Mouse (Mus musculus): ENCODE measurements around the gene Ptpn13.

The Ptpn13 gene

DNA sequence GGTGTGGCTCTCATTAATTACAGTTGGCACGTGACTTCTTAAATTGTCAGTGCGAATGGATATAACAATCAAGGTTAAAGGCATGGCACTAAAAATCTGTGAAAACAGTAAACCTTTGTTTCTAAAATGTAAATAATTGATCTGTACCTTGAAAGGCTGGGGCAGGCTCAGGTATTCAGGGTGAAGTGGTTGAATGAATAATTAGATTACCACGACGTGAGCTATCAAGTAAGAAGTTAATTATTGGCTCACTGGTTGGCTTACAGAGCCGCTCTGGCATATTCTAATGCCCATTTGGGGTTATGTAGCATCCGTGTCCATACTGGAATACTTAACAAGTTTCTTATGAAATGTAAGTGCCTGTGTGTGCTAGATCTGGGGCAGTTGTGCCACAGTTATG lies 92.6 kb downstream of the Ptpn13 start:
- no peak for DNase-seq (ENCODE audit: low spot score in 2 of 2)

DNA sequence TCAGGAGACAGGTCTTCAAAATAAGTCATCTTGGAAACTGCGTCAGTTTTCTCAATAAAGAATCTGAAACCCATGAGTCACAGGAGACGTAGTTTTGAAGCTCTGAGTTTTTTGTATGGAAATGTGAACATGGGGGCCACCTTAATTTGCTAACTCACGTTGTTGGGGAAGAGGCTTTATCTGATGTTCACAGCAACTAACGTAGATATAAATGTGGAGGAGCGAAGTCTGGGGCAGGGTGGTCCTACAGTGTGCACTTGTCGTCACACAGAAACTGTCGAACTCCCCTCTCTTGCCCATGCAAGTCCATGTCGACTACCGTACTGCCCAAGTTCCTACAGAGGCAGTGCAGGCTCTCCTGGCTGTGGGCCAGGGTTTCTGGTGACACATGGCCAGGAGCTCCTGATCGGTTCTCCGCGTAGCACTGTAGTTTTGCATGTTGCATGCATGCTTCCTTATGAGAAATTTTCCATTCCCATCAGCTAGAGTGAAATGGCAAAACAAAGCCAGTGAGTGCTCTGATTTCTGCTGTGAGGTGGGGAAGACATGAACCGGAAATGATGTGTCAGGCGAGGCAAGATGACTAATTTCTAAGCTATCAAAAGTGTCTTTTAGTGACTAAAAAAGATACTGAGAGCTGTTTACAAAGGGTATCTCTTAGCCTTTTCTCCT lies 93.9 kb downstream of the Ptpn13 start:
- DNase-seq (ENCODE audit: low spot score in 2 of 2), result no peak

DNA sequence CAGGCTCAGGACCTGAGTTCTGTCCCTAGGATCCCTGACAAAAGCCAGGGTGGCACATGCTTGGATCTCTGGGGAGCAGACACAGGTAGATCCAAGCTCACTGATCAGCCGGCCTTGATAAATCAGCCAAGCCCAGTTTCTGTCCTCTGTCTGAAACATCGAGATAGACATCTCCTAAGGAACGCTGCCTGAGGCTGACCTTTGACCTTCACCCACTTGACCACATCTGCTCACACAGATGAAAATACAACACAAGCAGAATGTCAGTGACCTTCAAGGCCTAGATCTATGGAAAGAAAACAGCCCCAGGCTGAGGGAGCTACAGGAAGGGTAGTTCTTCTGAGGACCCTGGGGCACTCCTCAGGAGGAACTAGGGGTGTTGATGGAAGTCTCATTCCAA lies 97.4 kb downstream of the Ptpn13 start:
- no peak for DNase-seq (ENCODE audit: low spot score in 2 of 2)

DNA sequence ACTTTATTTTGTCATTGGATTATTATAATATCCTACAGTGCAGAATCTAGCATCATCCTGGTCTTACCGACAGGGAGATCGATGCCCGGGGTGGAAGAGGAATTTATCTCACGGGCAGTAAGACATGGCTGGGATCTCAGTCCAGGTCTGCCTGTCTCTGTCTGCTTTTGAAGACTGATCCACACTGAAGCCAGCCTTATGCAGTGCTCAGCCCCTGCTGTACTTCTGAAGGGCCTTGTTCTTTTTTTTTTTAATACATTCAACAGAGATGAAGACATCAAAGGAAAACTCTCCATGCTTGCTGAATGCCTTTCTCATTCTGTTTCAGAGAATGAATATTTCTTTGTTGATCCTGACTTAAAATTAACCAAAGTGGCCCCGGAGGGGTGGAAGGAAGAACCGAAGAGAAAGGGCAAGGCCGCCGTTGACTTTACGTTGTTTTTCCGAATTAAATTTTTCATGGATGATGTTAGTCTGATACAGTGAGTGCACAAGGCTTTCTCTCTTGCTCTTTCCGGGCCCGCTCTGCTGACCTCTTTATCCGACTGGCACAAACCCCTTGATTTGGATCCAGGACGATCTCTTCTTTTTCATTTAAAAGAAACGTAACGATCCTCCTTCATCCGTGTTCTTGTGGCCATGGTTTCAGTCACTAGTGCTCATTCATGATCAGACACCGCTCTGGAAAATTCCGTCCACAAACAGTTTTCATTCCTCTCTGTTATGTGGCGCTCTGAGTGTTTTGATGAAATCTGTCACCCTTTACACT lies 101.9 kb downstream of the Ptpn13 start:
- DNase-seq (ENCODE audit: low spot score in 2 of 2), result no peak

DNA sequence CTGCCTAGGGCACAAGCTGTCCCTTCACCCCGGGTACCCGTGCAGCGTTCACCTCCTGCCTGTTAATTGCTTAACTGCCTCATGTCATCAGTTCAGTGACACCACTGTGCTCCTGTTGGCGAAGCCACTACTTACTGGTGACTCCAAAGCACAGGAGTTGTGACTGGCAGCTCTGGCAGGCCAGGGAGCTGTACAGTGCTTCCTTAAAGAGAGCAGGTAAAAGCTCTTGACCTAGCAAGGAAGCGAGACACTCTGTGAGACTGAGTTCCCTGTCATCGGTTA lies 102.4 kb downstream of the Ptpn13 start:
- no peak for DNase-seq (ENCODE audit: low spot score in 2 of 2)

DNA sequence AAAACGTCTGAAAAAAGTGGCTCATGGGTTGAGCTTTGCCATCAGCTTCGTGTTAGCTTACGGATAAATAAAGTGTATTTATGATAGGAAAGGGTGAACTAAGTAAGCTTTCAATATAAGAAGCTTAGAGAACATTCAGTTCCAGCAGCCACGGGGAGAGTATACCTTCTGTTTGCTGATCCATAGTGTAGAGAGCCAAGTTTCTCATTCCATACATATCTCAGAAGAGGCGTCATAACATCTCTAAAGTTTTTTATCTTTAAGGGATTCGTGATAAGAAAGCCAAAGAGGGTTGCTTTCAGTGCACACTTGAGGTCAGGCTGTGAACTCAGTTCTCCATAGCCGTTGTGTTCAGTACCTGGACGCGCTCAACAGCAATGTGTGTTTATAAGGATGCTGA lies 105.2 kb downstream of the Ptpn13 start:
- DNase-seq (ENCODE audit: low spot score in 2 of 2), result no peak

DNA sequence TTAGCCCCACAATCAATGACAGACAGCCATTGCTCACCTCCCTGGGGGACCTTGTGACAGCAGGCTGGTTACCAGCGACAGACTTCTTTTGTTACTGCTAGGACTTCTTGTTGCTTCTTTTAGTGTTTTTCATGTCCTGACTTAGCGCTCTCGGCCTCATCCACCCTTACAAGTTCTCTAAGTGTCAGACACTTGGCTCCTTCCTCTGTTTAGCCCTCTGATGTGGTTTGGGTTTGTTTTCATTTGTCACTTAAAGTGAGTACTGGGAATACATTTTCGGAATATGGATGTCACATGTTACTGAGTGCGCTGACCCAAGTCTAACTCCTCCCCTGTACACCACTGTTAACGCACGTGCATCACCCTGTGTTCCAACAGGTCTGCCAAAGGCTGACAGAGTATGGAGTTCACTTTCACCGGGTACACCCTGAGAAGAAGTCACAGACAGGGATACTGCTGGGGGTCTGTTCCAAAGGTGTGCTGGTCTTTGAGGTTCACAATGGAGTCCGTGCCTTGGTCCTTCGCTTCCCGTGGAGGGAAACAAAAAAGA lies 107.9 kb downstream of the Ptpn13 start:
- DNase-seq (ENCODE audit: low spot score in 2 of 2), result no peak

DNA sequence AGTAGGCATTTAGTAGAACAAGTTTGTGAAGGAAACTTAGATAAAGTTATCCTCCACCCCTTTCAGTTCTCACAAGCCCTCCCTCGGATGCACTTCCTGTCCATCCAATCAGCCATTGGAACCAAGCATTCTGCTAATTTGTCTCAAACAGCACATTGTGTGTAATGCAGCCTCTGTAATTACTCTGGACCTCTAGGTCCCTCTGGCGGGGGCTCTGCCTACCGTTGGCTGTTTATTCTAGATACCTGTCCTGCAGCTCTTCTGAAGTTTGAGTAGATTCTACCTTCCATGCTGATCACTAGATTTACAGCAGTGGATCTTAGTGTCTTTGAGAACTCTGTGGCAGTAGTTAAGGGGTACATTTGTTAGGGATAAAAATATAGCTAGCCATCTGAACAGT lies 109.5 kb downstream of the Ptpn13 start:
- no peak for DNase-seq (ENCODE audit: low spot score in 2 of 2)

DNA sequence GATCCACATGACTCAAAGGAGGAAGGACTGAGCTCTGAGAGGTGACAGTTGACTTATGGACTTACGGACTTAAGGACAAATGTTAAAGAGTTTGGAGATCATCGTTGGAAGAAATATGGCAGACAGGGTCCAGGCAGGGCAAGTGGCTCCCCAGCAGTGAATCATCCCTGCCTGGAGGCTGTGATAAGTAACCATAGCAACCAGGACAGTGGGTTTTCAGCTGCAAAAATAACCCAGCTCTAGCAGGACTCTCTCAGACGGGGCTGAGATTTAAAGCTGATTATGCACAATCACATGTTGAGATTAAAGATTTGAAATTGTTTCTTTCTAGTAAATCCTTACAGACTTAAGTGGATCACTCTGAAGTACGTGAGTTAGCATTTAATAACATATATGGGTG lies 112.4 kb downstream of the Ptpn13 start:
- no peak for DNase-seq (ENCODE audit: low spot score in 2 of 2)

DNA sequence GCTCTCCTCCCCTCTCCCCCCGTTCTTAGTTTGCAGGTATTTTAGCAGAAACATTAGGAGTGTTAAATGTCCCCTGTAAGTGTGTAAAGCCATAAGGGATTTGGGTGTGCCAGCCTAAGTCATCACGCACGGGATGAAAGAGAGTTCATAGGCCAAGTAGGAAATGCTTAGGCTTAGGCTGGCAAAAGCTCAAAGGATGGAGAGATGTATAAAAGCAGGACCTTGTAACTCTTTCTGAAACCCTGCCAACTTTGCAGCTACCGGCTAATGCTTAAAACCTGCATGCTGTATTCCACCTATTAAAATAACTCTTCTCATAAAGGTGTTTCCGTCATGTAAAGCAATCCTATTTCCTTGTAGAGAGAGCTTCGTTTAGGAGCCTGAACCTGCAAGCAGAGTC lies 115.6 kb downstream of the Ptpn13 start:
- no peak for DNase-seq (ENCODE audit: low spot score in 2 of 2)

DNA sequence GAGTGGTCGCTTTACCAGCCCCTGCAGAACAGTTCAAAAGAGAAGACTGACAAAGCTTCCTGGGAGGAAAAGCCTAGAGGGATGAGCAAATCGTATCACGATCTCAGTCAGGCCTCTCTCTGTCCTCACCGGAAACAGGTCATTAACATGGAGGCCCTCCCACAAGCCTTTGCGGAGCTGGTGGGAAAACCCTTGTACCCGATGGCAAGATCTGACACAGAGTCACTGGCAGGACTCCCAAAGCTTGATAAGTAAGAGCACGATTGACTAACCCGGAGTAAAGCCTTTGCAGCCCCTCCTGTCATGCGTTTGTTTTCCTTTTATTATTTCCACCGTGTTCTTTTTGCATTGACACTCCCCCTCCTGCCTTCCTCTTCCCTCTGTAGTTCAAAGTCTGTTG lies 116.1 kb downstream of the Ptpn13 start:
- no peak for DNase-seq (ENCODE audit: low spot score in 2 of 2)

DNA sequence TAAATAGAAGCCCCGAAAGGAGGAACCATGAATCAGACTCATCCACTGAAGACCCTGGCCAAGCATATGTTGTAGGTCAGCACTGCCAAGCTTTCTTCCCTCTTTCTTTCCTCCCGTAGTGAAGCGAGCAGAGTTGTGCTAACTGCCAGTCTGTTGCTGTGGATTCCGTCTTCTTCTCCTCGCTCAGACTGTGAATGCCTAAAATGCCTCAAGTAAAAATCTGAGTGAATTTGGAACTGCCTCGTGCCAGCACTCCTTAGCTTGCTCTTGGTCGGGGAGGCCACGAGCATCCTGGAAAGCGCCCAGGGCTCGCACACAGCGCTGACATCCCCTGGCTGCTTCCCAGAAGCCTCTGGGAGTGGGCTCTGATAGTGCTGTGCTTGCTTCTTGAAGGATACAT lies 116.5 kb downstream of the Ptpn13 start:
- DNase-seq (ENCODE audit: low spot score in 2 of 2), result no peak

DNA sequence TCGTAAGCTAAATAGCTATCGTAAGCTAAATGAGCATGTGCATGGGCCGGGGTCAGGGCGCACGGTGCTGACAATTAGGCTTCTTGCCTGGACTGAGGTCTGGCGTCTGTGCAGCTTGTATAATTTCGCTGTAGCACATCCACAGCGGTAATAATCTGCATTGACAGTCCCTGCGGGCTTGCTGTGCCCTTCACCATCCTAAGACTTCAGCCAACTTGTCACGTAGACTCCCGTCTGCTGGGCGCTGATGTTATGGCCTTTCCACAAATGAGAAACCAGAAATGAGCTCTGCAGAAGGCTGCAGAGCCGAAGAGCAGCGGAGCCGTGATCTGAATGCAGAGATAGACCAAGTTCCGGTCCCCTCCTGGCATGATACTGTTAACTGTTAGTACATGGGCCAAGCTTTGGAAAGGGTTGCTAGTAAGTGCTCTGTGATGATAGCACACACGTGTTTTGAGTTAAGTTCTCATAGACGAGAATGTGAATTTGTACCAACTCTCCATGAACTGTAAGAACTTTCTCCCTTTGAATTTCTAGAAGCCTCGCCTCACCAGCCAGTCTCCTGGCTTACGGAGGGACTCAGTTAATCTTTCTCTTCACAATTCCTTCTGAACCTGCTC lies 120.5 kb downstream of the Ptpn13 start:
- no peak for DNase-seq (ENCODE audit: low spot score in 2 of 2)

DNA sequence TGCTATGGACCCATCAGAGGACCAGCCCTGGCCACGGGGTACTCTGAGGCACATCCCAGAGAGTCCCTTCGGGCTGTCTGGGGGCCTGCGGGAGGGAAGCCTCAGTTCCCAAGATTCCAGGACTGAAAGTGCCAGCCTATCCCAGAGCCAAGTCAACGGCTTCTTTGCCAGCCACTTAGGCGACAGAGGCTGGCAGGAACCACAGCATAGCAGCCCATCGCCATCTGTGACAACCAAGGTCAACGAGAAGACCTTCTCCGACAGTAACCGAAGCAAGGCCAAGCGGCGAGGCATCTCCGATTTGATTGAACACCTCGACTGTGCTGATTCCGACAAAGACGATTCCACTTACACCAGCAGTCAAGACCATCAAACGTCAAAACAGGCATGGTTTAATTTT lies 129.8 kb downstream of the Ptpn13 start:
- DNase-seq (ENCODE audit: low spot score in 2 of 2), result no peak

DNA sequence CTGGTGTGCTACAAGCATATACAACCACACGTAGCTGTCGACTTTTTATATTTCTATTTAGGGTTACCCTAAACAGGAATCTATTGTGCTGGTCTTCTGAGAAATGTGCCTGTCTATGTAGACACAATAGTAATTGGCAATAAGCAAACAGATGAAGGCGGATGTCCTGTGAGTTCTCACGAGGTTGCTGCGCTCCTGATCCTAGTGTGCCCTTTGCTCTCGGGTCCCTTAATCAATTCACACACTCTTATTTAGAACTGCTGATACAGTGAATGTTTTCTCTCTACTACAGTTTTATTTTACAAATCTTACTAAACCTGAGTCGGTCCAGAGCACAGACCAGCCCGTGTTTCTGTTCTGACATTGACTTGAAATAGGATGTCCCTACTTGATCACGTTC lies 135.6 kb downstream of the Ptpn13 start:
- DNase-seq (ENCODE audit: low spot score in 2 of 2), result no peak

DNA sequence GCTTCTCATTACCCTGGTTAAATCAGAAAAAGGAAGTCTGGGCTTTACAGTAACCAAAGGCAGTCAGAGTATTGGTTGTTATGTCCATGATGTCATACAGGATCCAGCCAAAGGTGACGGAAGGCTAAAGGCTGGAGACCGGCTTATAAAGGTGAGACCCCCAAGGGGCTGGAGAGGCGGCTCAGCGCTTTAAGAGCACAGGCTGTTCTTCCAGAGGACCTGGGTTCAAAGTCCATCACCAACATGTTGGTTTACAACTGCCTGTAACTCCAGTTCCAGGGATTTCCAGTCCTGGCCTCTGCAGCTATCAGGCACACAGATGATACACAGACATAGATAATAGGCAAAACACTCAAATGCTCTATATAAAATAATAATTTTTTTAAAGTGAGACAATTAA lies 143.0 kb downstream of the Ptpn13 start:
- no peak for DNase-seq (ENCODE audit: low spot score in 2 of 2)

DNA sequence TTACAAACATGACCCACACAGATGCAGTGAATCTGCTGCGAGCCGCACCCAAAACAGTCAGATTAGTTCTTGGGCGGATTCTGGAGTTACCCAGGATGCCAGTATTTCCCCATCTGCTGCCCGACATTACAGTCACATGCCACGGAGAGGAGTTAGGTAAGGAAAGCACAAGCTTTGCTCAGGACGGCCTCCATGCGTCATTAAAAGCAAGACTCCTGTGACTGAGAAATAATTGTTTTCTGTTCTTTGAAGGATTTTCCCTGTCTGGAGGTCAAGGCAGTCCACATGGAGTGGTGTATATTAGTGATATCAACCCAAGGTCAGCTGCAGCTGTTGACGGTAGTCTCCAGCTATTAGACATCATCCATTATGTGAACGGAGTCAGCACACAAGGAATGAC lies 144.5 kb downstream of the Ptpn13 start:
- no peak for DNase-seq (ENCODE audit: low spot score in 2 of 2)

DNA sequence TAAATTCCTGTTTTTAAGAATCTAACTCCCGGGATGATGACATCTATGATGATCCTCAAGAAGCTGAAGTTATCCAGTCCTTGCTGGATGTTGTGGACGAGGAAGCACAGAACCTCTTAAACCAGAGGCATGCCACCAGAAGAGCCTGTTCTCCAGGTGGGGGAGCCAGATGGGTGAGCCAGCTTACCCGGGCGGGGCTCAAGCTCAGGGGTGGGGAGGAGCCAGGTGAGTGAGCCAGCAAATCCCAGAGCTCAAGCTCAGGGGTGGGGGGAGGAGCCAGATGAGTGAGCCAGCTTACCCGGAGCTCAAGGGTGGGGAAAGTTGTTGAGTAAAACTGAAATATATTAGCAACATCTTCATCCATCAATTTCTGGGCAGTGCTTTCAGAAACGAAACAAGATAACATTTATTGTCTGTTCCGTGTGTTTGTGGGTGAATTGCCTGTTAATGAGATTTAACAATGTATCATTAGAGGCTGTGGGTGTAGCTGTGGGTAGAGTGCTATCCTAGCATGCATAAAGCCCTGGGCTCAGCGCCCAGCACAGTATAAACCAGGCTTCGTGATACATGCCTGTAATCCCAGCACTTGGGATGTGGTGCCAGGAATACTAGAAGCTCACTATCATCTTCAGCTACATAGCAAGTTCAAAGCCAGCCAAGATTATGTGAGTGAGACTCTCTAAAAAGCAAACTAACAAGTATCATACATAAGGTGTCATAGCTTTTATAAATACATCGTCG lies 154.9 kb downstream of the Ptpn13 start:
- no peak for DNase-seq (ENCODE audit: low spot score in 2 of 2)

DNA sequence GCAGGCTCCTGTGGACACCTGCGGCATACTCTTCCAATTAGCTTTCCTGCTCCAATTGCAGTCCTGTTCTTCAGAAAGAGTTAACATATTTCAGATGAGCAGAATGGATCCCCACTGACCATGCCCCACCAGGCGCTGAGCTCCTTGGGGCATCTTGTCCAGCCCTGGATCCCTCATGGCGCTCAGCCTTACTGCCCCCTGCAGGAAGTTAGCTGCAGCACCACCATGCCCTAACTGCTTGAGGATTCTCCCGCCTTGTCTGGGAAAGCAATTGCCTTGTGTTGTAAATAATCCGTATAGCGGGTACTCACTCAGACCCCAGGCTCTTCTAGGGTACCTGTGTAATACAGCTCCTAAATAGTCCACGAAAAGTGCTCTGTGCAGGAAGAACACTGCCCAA lies 162.2 kb downstream of the Ptpn13 start:
- no peak for DNase-seq (ENCODE audit: low spot score in 2 of 2)

DNA sequence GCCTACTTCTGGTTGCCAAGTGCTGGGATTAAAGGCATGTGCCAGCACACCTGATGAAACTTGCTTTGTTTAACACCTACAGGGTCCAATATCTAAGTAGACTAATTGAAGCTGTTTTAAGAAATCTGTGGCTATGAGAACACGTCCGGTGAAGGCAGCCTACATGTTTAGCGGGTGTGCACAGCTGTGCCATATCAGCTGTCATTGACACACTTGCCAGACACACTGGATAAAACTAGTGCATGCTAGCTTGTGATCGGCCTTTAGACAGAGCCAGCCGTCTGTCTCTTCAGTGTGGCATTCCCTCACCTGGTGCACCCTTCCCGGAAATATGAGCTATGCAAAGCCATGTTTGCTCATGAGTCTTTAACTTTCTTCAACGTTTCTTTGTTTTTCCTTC lies 166.9 kb downstream of the Ptpn13 start:
- no peak for DNase-seq (ENCODE audit: low spot score in 2 of 2)

DNA sequence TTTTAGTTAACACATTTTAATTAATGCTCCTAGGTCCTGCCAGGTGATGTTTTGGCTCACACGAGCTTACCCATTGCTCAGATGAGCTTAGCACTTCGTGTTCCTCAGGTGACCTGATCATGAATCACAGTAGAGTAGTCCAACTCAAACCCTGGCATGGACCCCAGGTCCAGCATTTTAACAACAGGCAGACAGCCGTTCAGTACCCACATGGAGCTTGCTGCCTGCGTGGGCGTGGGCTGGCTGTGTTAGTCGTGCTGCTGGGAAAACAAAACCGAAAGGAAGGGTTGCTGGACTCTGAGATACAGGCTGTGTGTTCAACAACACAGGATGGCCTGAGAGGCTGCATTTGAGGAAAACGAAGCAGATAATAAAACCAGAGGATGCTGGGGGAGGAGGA lies 167.7 kb downstream of the Ptpn13 start:
- DNase-seq (ENCODE audit: low spot score in 2 of 2), result no peak

DNA sequence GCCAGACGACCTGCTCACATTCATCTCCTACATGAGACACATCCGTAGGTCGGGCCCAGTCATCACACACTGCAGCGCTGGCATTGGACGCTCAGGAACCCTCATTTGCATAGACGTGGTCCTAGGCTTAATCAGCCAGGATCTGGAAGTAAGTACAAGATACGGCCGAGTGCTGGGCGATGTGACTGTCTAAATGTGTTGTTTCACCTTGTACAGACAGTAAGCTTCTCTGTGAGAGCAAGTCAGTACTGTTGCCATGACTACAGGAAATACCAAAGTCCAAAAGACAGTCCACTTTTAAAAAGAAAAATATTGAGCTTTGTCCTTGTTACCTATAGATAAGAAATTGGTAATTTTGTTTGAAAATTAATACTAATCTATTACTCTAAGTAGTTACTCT lies 168.6 kb downstream of the Ptpn13 start:
- DNase-seq (ENCODE audit: low spot score in 2 of 2), result no peak
